In genomic region chr14:31022579-31022978, GRCm38 (mm10) we compare ENCODE assay signal across 1 mouse cellular context.
TF ChIP-seq lines count a peak whose summit lies in the region.

No protein-coding gene starts in this region.

TF ChIP-seq in CH12.LX, 34 proteins besides CTCF, POLR2A, EP300 and RAD21 (continued from another document):
- peak; percentile 66; the same call in 1 of the 2 replicates for TF ChIP-seq MAX (IDR thresholded peaks at IDR 0.05; ENCODE audit: low read length)
- 0 out of 2 replicates have a peak, but pooled peaks have one; percentile 9 for TF ChIP-seq IRF4 (IDR thresholded peaks at IDR 0.05; ENCODE audit: low read depth, low read length)
- TF ChIP-seq E2F4 (IDR thresholded peaks at IDR 0.05; ENCODE audit: insufficient replicate concordance, low read depth, low read length) = no peak
- peak; percentile 58 for TF ChIP-seq MYC (IDR thresholded peaks at IDR 0.05; ENCODE audit: low read depth, low read length)
- no peak for TF ChIP-seq UBTF (IDR thresholded peaks at IDR 0.05; ENCODE audit: low read depth, low read length)
- TF ChIP-seq NELFE (IDR thresholded peaks at IDR 0.05; ENCODE audit: low read depth, low read length) = no peak
